Mouse (Mus musculus) c-Kit-positive CD71-negative TER-119-negative erythroid progenitor cells, embryonic 14.5 days (primary cell): ENCODE results near the gene Ppp3r2.

Experiments
- DNase-seq: peaks from one replicate; pipeline ENCODE4 v3.0.0-alpha.2; 2013; ENCODE audit warnings: low read depth

Ppp3r2 gene

DNA sequence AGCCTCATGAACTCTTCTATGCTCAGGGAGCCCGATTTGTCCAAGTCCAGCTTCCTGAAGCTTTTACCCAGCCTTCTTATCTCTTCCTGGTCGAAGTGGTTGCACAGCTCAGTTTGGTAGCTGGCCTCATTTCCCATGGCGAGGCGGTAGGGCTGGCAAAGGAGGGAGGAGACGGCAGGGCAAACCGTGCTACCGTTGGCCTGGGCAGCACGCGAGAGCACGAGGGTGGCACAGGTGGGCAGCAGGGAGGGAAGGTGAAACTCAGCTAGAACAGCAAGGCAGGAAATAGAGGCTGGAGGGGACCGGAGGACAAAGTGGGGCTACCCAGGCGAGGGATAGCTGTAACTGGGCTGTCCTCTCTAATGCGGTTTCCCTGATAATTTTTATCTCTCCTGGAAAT, at the start of gene Ppp3r2:
Gene Ppp3r2 (minus strand): TSS at position 213 of the 400 bp plus-strand sequence.
- no peak for DNase-seq

DNA sequence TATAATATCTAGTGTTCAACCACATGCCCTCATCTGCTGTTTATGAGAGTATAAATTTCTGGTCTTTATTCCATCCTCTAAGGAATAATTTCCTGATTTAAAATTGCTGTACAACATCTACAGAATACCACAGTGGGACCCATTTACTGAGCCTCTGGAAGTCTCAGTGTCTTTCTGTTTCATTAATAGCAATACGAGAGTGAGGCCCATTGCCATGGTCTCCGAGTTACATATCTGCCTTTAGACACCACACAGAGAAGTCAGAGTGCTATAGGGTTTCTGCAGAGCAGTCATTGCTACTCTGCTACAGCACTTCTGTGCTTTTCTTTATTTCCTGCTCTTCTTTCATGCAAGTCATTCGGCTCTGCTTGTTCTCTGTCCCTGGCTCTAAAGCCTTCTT, 47.5 kb upstream of the Ppp3r2 start:
- DNase-seq = no peak

DNA sequence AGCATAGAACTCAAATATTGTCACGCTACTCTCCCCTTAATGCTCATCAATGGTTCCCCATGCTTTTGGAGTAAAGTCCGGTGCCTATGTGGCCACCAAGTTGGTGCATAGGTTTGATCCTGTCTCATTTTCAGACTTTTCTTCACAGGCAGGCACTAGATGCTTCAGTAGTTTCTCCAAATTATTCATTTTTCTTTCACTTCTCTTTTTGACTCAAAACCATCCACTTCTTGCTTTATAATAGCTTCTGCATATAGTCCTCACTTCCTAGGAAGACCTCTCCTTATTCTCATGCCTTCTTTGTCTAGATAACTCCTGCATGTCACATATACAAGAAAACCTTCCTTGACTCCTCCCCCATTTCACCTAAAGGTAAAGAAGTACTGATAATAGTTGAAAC, 42.1 kb upstream of the Ppp3r2 start:
- DNase-seq = no peak

DNA sequence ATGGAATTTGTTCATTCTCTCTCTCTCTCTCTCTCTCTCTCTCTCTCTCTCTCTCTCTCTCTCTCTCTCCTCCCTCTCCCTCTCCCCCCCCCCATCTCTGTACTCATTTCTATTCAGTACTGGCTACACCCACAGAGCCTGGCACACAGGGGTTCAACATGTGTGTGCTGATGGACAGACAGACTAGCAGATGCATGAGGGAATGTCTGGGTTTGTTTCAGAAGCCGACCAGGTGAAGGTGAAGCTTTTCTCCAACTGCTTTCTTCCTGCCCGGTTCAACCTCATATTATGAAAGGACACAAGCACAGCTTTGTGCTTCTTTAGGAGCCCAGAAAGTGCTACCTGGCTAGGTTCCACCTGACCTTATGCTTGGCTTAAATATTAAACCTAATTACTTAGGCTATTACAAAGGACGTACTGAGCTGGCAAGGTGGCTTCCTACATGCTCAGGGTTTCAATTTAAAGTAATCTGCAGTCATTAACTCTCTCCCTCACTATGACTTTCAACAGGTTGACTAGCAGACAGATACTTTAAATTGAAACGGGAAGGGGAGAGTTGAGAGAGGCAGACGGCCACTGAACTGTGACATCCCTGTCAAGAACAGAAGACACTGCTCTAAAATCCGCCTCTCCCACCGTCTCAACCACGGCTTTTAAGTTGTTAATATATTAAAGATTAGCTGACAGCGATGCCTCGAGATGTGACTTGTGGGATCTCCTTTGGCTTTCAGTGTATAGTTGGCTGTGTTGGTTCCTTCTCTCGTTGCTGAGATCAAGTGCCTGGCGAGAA, 9.8 kb upstream of the Ppp3r2 start:
- no peak for DNase-seq

DNA sequence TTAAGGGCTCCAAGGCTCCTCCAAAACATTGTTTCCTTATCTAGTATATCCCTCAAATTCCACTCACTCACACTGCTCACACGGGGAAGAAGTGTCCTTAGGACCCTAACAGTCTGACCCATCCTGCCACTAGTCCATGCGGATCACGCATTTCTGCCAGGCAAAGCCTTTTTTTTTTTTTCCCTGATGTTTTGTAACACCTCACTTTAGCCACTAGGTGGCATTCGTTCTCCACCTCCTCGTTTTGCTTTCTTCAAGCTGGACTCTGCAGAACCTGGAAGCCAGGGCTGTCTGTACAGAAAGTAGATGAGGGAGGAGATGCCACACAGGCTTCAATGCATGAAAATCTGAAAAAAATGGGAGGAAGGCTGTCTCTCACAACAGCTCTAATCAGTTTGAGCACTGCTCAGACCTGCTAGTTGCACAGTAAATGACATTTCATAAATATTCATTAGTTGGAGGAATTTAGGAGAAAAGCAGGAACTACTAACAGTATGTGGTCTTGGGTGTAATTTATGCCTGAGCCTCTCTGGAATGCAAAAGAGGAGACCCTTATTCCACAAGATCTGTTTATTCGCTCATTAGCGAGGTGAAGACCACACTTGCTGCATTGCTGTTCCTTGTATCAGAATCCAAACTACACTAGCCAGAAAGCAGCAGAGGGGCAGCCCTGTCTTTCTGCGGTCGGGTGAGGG, 6.9 kb upstream of the Ppp3r2 start:
- peak; percentile 42 for DNase-seq

DNA sequence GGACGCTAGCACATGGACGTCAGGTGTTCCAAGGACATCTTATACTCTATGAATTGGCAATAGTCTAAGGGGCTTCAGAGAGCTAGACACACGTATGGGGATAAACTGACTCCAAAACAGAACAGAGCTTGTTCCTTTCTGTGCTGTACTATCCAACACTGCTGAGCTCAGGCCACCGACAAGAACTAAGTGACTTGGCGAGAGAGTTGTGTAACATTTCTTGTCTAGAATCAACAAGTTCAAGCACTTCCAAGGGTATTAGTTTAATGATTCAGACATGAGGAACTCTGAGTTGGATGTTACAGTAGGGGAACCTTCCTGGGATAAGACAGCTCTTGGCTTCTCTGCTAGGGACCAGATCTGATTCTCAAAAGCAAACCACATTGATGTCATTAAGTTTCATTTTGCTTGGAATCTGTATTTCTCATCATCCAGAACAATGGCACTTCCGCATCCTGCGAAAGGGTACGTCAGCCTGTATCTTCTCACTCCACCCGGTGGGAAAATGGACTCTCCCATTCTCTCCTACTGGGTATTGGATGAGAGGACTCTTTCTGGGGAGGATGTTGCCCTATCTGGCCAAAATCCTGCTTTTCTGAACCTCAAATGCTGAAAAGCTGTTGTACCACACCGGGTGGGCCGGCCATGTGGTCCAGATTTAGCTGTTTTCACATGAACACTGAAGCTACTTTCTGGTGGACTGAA, 1.5 kb downstream of the Ppp3r2 start:
- DNase-seq = no peak

DNA sequence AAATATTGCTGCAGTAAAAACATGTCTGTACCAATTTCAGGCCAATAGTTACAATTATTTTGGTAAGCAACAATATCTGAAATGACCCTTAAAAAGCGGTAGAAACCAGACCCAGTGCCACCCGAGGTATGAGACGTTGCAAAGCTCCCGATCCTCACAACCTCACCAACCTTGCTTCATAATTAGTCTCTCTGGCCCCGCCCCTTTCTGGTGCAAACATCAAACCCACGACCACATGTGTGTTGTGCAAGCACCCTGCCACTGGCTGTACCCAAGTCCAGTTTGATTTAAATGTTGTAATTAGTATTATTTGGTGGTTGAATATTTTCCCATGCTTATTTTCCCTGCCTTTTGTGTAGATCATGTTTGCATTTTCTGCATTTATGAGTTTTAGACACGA, 5.0 kb downstream of the Ppp3r2 start:
- DNase-seq = no peak

DNA sequence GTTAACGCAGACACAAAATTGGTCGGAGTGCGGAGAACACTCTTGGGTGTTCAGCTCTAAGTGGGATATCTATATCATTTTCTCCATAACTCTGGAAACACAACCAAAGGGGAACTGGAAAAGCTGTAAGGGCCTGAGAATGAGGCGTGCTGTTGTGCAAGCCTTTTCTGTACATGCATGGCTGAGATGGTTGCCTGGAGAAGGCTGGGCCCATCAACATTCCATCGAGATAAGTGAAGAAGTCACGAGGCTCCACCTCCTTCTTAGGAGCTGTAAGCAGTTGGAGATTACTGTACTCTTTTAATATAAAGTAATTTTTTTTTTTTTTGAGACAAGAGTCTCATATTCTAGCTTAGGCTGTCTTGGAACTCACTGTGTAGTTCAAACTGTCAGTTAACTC, 5.8 kb downstream of the Ppp3r2 start:
- no peak for DNase-seq

DNA sequence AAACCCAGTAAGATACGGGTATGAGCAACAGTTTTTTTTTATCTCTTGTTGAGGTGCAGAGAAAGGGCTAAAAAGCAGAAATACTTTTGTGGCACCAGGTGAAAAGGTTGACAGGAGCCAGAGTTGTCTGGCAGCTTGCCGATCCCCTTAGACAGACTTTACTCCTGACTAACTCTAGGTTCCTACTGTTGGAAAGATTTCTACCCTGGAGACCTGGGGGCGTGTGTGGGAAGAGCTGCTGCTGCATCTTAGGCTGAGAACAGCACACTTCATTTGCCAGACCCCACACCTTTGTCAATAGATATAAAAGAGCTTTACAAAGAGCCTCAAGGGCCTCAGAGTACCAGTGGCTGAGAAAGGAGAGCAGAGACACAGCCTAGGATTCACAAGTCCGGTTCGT, 17.0 kb downstream of the Ppp3r2 start:
- no peak for DNase-seq

DNA sequence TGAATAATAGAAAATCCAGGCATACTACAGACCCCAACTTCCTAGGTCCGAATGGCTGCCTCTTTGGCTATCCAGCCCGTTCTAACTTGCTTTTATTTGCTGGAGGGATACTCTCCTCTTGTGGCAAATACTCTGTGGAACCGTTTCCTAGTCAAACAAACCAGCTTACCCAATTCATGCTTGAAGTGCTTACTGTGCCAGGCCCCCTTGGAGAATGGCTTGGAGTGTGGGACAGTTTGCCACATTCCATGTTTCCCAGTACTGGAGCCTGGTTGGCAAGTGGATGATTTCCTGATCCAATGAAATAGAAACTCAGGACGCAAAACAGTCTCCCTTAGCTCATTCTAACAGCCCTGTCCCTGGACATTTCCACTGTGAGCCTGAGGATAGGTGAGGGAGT, 19.6 kb downstream of the Ppp3r2 start:
- DNase-seq = no peak

DNA sequence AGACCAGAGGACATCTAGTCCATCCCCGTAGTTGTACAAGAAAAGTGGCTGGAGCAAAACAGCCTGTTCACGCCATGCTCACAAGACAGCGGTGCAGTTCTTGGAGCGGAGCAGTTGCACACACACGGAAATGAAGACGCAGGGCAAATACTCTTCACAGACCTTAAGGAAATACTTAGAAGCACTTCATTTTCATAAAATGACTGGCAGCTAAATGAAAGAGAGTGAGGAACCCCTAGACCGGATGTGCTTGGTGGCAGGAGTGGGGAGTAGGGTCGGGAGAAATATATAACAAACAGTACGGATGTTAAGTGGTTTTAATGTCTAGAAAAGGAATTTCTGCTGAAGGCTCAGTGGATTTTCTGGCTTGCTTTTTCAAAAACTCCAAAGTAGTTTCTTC, 20.2 kb downstream of the Ppp3r2 start:
- DNase-seq = no peak

DNA sequence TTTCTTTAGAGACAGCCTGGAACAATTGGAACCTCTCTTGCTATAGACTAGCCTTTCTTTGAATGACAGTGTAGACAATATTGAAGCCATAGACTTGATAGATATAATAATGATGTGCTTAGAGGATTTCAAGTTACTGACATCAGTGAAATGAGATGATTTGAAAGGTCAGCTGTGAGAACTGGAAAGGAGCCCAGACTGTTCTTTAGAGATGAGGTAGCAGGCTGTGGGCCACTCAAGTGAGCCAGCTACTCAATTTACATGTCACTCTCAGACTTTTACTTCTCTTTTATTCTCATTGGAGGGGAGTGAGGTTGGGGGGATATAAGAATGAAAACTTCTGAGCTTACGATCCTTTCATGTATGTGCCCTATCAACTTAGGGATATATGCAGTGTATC, 22.4 kb downstream of the Ppp3r2 start:
- no peak for DNase-seq

DNA sequence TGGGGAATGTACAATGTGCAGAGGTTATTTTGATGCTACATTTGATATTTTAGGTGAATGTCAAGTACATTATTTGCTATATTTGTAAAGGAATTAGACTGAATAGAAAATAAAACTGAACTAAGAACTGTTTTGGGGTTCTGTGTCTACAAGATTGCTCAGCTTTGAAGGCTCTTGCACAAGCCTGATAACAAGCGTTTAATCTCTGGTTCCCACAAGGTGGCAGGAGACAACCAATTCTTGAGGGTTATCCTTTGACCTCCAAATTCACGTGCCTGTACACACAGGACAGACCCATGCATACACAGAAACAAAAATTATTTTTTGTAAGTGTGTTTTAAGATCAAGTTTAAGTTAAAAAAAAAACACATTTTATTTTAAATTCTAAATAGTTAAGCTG, 41.9 kb downstream of the Ppp3r2 start:
- DNase-seq = no peak

DNA sequence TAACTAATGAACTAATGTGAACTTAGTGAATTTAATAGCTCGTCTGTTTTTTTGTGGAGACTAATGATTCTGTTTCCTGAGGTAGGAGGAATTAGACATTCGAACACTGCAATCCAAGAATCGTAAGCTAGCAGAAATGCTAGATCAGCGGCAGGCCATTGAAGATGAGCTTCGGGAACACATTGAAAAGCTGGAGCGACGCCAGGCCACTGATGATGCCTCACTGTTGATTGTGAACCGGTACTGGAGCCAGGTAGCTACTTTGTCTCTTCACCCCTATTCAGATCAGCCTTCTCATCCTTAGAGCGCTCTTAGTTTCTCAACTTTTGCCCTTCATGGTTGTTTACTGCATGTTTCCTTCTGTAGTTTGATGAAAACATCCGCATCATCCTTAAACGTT, 44.0 kb downstream of the Ppp3r2 start:
- DNase-seq = no peak

DNA sequence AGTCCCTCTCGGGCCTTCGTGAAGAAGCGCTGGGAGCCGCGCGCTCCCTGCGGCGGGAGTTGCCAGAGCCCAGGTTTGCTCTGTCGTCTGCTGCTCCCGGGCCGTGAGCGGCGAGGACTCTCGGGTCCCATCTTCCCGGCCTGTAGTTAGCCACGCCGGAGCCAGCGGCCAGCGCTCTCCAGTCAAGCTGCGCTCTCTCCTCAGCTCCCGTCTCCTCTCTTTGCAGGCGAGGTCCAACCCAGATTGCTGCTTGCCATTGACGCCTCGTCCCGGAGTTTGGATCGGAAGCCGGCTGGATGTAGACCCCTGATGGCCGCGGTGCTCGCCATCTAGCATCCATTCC, 49.7 kb downstream of the Ppp3r2 start:
- DNase-seq = no peak

DNA sequence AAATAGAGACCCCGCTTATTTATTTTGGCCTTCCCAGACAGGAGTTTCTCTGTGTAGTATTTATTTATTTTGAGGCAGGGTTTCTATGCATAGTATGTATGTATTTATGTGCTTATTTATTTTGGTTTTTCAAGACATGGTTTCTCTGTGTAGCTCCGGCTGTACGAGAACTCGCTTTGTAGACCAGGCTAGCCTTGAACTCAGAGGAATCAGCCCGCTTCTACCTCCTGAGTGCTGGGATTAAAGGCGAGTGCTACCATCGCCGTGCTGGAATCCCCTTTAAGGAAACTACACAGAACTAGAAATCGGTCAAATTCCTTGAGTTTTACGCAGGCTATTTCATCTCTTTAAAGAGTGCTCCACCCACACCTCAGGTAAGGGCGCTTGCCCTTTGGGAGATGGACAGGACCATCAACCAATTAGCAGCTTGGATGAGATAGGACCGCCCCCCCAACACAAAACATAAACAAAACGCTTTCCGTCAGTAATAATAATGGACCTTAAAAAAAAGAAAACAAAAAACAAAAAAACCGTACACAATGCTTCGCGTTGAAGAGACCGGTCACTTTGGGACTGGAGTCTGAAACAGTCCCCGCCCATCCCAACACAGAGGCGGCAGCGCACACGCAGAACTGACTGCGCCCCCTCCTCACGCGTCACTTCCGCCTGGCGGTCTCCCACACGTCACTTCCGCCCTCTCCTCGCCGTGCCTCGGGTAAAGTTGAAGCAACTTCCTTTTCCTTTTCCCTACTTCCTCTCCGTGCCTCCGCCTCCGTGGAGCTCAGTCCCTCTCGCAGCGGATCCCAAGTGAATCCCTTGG, 50.3 kb downstream of the Ppp3r2 start, which contains the start of gene Rnf20:
Gene Rnf20 (plus strand): TSS at position 688 of the 820 bp plus-strand sequence.
- DNase-seq = peak; percentile 91

DNA sequence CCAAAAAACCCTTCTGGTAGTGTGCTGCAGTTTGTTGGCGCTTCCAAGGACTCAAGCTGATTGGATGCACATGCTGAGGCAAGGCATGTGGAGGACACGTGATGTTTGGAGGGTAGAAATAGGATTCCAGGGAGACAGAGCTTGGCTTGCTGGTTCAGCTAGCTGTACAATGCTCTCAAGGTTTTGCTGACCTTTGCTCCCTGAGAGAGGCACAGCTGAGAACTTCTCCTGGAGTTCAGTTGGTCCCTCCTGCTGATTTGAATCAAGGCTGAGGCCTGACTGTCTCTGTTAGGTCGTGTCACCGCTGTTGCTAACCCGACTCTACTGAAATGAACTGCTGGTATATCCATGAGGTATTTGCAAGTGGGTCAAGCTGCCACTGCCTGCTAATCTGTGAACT, 52.9 kb downstream of the Ppp3r2 start:
- DNase-seq = no peak
